Mouse (Mus musculus): ENCODE measurements around the gene Tmigd3.

GRCm38 (mm10) chr3:105846294-105847069 is 24.2 kb upstream of the Tmigd3 start:
- TF ChIP-seq EP300 (IDR thresholded peaks at IDR 0.05; ENCODE audit: low read depth) (no peak), CTCF (IDR thresholded peaks at IDR 0.05; ENCODE audit: low read depth) (no peak)
